Mouse (Mus musculus): ENCODE results near the gene Pspn. TPM values are rescaled to one million over a fixed set of nuclear protein-coding genes. Genes with fewer than 3 reads are reported as not detected.

Gene Pspn
- polyA plus RNA-seq, 1 experiment from 2014 or later: 0.37 TPM

DNA sequence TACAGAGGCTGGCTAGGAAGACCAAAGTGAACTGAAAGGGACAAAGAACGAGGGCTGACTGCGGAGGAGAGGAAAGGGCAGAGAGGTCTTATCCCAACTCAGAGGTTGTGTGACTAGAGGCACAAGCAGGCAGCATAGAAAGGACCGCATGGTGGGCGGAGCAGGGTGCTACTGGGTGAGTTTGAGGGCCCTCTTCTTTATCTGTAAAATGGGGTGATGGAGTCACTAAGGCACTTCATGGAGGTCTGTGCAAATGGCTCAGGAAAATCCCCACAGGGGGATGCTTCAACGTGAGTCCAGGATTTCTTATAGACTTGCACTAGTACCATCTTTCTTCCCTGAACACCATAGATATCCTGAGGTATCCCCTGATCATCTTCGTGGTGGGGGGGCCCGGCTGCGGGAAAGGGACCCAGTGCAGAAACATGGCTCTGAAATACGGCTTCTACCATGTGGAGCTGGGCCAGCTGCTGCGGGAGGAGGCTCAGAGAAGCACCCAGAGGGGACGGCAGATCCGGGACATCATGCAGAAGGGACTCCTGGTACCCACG, 12.5 kb upstream of the Pspn start:
- Histone ChIP-seq H3K27me3 (replicated peaks; ENCODE audit: insufficient read depth, low read length) (no peaks in the 10 kb centered on the region), H3K36me3 (ENCODE audit: insufficient read depth, low read length) (no peaks in the 10 kb centered on the region), H3K4me1 (ENCODE audit: insufficient read depth, low read depth, low read length) (no peaks in the 10 kb centered on the region), H3K4me3 (ENCODE audit: low read depth, low read length) (peak overlapping the region; percentile 68; the same call in 1 of the 2 replicates), H3K27ac (ENCODE audit: low read length) (peak overlapping the region; percentile 82; the same call in 1 of the 2 replicates), H3K4me2 (replicated peaks; ENCODE audit: low read depth, low read length) (peak overlapping the region; percentile 74; the same call in 1 of the 2 replicates), H3K9ac (replicated peaks; ENCODE audit: low read depth) (peak overlapping the region; percentile 60; the same call in 1 of the 2 replicates), H3K9me3 (ENCODE audit: low read length) (no peaks in the 10 kb centered on the region)
- ATAC-seq: no peak
- no peak for DNase-seq (ENCODE audit: low spot score)
- 60% methylated on average over 13 of the region's 13 CpGs for WGBS
- TF ChIP-seq CTCF (IDR thresholded peaks at IDR 0.05) (no peak), EP300 (IDR thresholded peaks at IDR 0.05) (no peak)

DNA sequence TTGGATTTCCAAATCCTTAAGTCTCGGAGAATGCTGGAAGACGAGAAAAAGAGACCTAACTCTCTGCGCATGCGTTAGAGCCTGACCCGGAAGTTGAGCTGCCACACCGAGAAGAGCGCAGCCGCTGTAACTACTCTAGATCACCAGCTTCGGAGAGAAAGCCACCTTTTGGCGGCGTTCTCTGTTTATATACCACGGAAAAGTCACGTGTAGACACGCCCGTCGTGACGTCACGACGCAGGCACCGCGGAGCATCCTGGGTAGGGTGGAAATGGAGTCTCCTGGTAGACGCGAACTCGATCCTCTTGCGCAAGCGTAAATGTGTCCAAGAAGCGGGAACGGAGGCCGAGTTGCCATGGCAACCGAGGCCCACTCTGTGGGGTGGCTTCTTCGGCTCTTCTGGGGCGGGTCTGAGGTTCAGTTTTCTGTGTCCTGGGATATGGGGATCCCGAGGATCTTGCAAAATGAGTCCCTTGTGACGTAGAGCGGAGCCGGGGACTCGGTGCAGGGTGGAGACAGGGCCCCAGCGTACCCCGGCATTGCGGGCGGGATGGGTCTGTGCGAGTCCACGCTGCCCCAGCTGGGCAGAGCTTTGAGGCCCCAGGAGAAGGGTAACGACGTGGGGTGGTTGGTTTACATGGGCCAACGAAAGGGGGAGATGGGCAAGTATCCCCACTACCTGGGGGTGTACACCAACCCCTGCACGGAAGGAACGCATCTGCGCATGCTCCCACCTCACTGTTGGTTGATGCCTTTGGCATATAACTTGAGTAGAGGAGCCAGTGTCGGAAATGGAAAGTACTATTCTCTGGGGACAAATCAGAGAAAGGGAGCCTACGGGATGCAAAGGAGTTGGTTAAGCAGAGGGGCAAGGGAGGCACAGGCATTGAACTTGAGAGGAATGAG, 11.7 kb upstream of the Pspn start, which contains the start of the genes Gtf2f1 and Gm17949:
TSS of gene Gtf2f1 (minus strand) at position 53 of the 906 bp plus-strand sequence.
TSS of gene Gm17949 (plus strand) at position 234 of the 906 bp plus-strand sequence.
- Histone ChIP-seq H3K9me3 (ENCODE audit: low read length) (no peaks in the 10 kb centered on the region), H3K36me3 (ENCODE audit: insufficient read depth, low read length) (peaks cover 4% of the 10 kb centered on the region; the same call in 1 of the 2 replicates), H3K27me3 (replicated peaks; ENCODE audit: insufficient read depth, low read length) (no peaks in the 10 kb centered on the region), H3K4me2 (replicated peaks; ENCODE audit: low read depth, low read length) (peak within 1 kb of the TSS; percentile 74), H3K4me1 (ENCODE audit: insufficient read depth, low read depth, low read length) (no peaks in the 10 kb centered on the region), H3K4me3 (ENCODE audit: low read depth, low read length) (peak within 1 kb of the TSS; percentile 68), H3K27ac (ENCODE audit: low read length) (peak within 1 kb of the TSS; percentile 82), H3K9ac (replicated peaks; ENCODE audit: low read depth) (peak within 1 kb of the TSS; percentile 69)
- DNase-seq (ENCODE audit: low spot score) (peak; percentile 99), ATAC-seq (peak; percentile 94)
- WGBS: under 1% methylated on average over 51 of the region's 51 CpGs
- TF ChIP-seq EP300 (IDR thresholded peaks at IDR 0.05) (peak; percentile 54; the same call in 1 of the 2 replicates), CTCF (IDR thresholded peaks at IDR 0.05) (peak; percentile 55)

DNA sequence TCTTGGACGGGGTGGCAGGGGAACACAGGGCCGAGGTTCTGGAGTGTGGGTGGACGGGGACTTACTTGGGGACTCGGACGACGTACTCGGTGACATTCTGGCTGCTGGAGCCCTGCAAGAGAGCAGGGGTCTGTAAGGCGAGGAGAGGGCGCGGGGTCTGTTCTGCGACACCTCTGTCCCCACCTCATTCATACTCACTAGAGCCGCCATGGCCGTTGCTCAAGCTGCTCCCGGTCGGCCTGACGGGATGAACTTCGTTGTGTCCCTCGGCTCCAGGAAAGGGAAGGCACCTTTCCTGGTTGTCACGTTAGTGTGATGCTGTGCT, 11.1 kb upstream of the Pspn start:
- Histone ChIP-seq H3K9me3 (ENCODE audit: low read length) (no peaks in the 10 kb centered on the region), H3K27ac (ENCODE audit: low read length) (peak overlapping the region; percentile 82), H3K4me1 (ENCODE audit: insufficient read depth, low read depth, low read length) (no peaks in the 10 kb centered on the region), H3K36me3 (ENCODE audit: insufficient read depth, low read length) (peaks cover 8% of the 10 kb centered on the region; the same call in 1 of the 2 replicates), H3K27me3 (replicated peaks; ENCODE audit: insufficient read depth, low read length) (no peaks in the 10 kb centered on the region), H3K9ac (replicated peaks; ENCODE audit: low read depth) (peak overlapping the region; percentile 69), H3K4me2 (replicated peaks; ENCODE audit: low read depth, low read length) (peak overlapping the region; percentile 65), H3K4me3 (ENCODE audit: low read depth, low read length) (peak overlapping the region; percentile 68)
- under 1% methylated on average over 19 of the region's 19 CpGs for WGBS
- ATAC-seq: peak; percentile 31
- TF ChIP-seq CTCF (IDR thresholded peaks at IDR 0.05) (no peak), EP300 (IDR thresholded peaks at IDR 0.05) (no peak)
- DNase-seq (ENCODE audit: low spot score): no peak

DNA sequence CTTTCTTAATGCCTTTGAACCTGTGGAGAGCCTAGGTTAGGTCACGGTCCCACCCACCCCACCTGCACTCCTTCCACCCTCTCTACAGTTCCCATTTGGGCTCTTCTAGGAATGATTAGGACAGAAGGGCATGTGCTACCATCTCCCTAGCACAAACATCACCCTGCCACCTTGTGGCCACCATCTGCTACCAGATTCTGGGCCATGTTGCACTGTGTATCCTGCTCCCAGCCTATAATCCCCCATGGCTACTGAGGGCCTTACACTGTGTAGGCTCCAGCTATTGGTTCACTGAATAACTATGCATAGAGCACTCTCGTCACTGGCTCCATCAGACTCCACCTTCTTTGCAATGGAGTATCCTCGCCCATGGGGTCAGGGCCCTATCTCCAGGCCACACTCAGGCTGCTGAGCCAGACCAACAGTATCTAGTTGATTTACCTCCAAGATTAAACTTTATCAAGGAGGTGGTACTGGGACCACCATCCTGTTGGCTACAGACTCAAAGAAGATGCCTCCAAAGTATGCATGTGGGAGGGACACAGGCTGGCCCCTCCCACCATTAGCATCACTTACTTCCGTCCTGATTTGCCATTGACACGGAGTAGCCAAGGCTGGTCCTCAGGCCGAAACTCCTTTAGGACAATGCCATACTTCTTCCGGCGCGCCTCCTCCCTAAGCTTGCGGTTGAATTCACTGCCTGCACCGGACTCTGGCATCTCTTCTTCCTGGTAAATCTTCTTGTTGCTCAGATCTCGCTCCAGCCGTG, 7.5 kb upstream of the Pspn start:
- Histone ChIP-seq H3K36me3 (ENCODE audit: insufficient read depth, low read length) (peaks cover 28% of the 10 kb centered on the region), H3K27me3 (replicated peaks; ENCODE audit: insufficient read depth, low read length) (no peaks in the 10 kb centered on the region), H3K27ac (ENCODE audit: low read length) (no peak overlapping the region), H3K4me2 (replicated peaks; ENCODE audit: low read depth, low read length) (no peak overlapping the region), H3K4me1 (ENCODE audit: insufficient read depth, low read depth, low read length) (no peaks in the 10 kb centered on the region), H3K9ac (replicated peaks; ENCODE audit: low read depth) (no peak overlapping the region), H3K4me3 (ENCODE audit: low read depth, low read length) (no peak overlapping the region), H3K9me3 (ENCODE audit: low read length) (no peaks in the 10 kb centered on the region)
- 90% methylated on average over 13 of the region's 13 CpGs for WGBS
- no peak for DNase-seq (ENCODE audit: low spot score)
- ATAC-seq: no peak
- TF ChIP-seq EP300 (IDR thresholded peaks at IDR 0.05): no peak
- TF ChIP-seq CTCF (IDR thresholded peaks at IDR 0.05): peak; percentile 49

DNA sequence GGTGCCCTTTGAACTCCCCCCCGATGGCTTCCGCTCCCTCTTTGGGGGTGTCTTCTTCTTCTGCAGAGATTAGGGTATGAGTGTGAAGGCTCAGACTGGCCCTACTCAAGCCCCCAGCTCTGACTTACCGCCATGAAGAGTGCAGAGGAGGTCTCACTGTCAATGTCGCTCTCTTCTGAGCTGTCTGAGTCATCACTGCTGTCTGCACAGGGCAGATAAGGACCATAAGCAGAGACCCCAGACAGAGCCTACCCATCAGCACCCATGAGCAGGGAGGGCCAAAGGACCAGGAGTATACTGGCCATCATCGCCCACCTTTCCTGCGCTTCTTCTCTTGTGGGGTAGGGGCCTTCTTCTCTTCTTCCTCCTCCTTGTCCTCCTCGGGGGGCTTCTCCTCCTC, 4.2 kb upstream of the Pspn start:
- Histone ChIP-seq H3K27me3 (replicated peaks; ENCODE audit: insufficient read depth, low read length) (no peaks in the 10 kb centered on the region), H3K4me2 (replicated peaks; ENCODE audit: low read depth, low read length) (no peak overlapping the region), H3K4me1 (ENCODE audit: insufficient read depth, low read depth, low read length) (no peaks in the 10 kb centered on the region), H3K36me3 (ENCODE audit: insufficient read depth, low read length) (peaks cover 31% of the 10 kb centered on the region), H3K27ac (ENCODE audit: low read length) (no peak overlapping the region), H3K9me3 (ENCODE audit: low read length) (no peaks in the 10 kb centered on the region), H3K4me3 (ENCODE audit: low read depth, low read length) (no peak overlapping the region), H3K9ac (replicated peaks; ENCODE audit: low read depth) (no peak overlapping the region)
- WGBS: 92% methylated on average over 7 of the region's 7 CpGs
- no peak for DNase-seq (ENCODE audit: low spot score)
- no peak for TF ChIP-seq EP300 (IDR thresholded peaks at IDR 0.05)
- ATAC-seq: no peak

DNA sequence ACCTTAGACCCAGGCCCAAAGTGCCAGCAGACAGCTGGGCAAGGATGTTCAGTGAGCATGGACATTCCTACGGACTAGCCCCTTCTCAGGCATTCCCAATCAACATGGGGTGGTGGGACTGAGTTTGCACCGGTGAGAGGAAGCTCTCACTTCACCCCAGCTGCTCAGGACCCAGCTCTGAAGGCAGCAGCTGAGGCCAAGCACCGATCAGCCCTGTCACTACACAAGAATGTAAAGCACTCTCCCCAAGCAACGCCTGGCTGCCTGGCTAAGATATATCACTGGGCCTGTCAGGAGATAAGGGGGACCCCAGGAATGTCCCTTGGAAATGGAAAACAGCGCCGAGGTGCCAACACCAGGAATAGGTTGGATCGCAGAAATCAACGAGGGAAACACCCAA, 1.4 kb upstream of the Pspn start:
- Histone ChIP-seq H3K27ac (ENCODE audit: low read length) (no peak overlapping the region), H3K4me2 (replicated peaks; ENCODE audit: low read depth, low read length) (no peak overlapping the region), H3K4me3 (ENCODE audit: low read depth, low read length) (no peak overlapping the region), H3K9me3 (ENCODE audit: low read length) (no peaks in the 10 kb centered on the region), H3K4me1 (ENCODE audit: insufficient read depth, low read depth, low read length) (no peaks in the 10 kb centered on the region; the same call in 1 of the 2 replicates), H3K27me3 (replicated peaks; ENCODE audit: insufficient read depth, low read length) (no peaks in the 10 kb centered on the region), H3K9ac (replicated peaks; ENCODE audit: low read depth) (no peak overlapping the region), H3K36me3 (ENCODE audit: insufficient read depth, low read length) (peaks cover 24% of the 10 kb centered on the region)
- ATAC-seq (no peak), DNase-seq (ENCODE audit: low spot score) (no peak)
- WGBS: 44% methylated on average over 8 of the region's 8 CpGs
- TF ChIP-seq EP300 (IDR thresholded peaks at IDR 0.05) (no peak), CTCF (IDR thresholded peaks at IDR 0.05) (no peak)
